ENCODE assay signal across 19 mouse cellular contexts in genomic region chr12:26972495-26973113, GRCm38 (mm10).
A peak's percentile ranks its signal among the peaks of the same experiment; 100 is the strongest.
DNase-seq lines count a peak whose midpoint lies in the region; ATAC-seq and TF ChIP-seq lines count a peak whose summit lies in the region.
"Had no signal": no experiment of that assay in that cellular context is flagged by ENCODE, and none has a peak within 500 bp of the region (broad histone marks: within the 10 kb centered on the region; RNA-seq: fewer than 3 reads in every experiment).

No protein-coding gene starts in this region.

- H3K4me2 ChIP-seq in kidney, embryonic 15.5 days, result no peak overlapping the region
- H3K4me2 ChIP-seq: forebrain, embryonic 15.5 days; heart, embryonic 11.5 days; hindbrain, embryonic 12.5 days; hindbrain, embryonic 15.5 days had no signal

- H3K9ac ChIP-seq in kidney, embryonic 15.5 days, result no peak overlapping the region
- H3K9ac ChIP-seq: forebrain, embryonic 15.5 days; hindbrain, embryonic 12.5 days; hindbrain, embryonic 15.5 days had no signal

- peak overlapping the region; percentile 68 for H3K27ac ChIP-seq in kidney, embryonic 15.5 days
- peak overlapping the region; percentile 58 for H3K27ac ChIP-seq in embryonic facial prominence, embryonic 10.5 days (replicated peaks)
- no peak overlapping the region for H3K27ac ChIP-seq in layer of hippocampus, adult 2 months
- H3K27ac ChIP-seq: forebrain, embryonic 15.5 days; hindbrain, embryonic 12.5 days; hindbrain, embryonic 15.5 days had no signal

- no peak for TF ChIP-seq CTCF in layer of hippocampus, adult 2 months (conservative IDR thresholded peaks at IDR 0.05)

- WGBS in kidney, embryonic 15.5 days, result 20% methylated on average over 4 of the region's 4 CpGs
- 47% methylated on average over 4 of the region's 4 CpGs for WGBS in embryonic facial prominence, embryonic 10.5 days

- H3K4me1 ChIP-seq in kidney, embryonic 15.5 days, result 0 out of 2 replicates have a peak, but pooled peaks cover 7% of the 10 kb centered on the region
- H3K4me1 ChIP-seq in embryonic facial prominence, embryonic 10.5 days, result peaks cover 38% of the 10 kb centered on the region
- H3K4me1 ChIP-seq: hindbrain, embryonic 12.5 days; hindbrain, embryonic 15.5 days had no signal

- H3K36me3 ChIP-seq in kidney, embryonic 15.5 days, result no peaks in the 10 kb centered on the region
- H3K36me3 ChIP-seq in embryonic facial prominence, embryonic 10.5 days (replicated peaks), result no peaks in the 10 kb centered on the region
- H3K36me3 ChIP-seq: forebrain, embryonic 15.5 days; hindbrain, embryonic 12.5 days; hindbrain, embryonic 15.5 days had no signal

- H3K9me3 ChIP-seq in kidney, embryonic 15.5 days (replicated peaks), result no peaks in the 10 kb centered on the region
- H3K9me3 ChIP-seq in embryonic facial prominence, embryonic 10.5 days, result no peaks in the 10 kb centered on the region
- H3K9me3 ChIP-seq: forebrain, embryonic 15.5 days; hindbrain, embryonic 12.5 days; hindbrain, embryonic 15.5 days had no signal

- peak; percentile 81 for ATAC-seq in kidney, embryonic 15.5 days (replicated peaks; ENCODE audit: low FRiP score)
- ATAC-seq: CD4-positive, CD25-positive, alpha-beta regulatory T cell, adult 4 months; forebrain, embryonic 15.5 days had no signal

- no peaks in the 10 kb centered on the region for H3K27me3 ChIP-seq in kidney, embryonic 15.5 days
- H3K27me3 ChIP-seq in embryonic facial prominence, embryonic 10.5 days (replicated peaks; ENCODE audit: low read depth, poor library complexity, severe bottlenecking), result no peaks in the 10 kb centered on the region
- H3K27me3 ChIP-seq: forebrain, embryonic 15.5 days; hindbrain, embryonic 12.5 days; hindbrain, embryonic 15.5 days had no signal

- DNase-seq in kidney, postnatal 25 days, result no peak
- peak; percentile 52 for DNase-seq in embryo, embryonic 10 days (ENCODE audit: low spot score)
- peak; percentile 31 for DNase-seq in embryo, embryonic 10.5 days (ENCODE audit: low spot score)
- DNase-seq in embryonic facial prominence, embryonic 10.5 days (ENCODE audit: low spot score), result peak; percentile 28
- DNase-seq in layer of hippocampus, adult 2 months (ENCODE audit: low spot score in 2 of 2), result no peak
- no peak for DNase-seq in layer of hippocampus, adult 9-10 months (ENCODE audit: low spot score)
- DNase-seq: adrenal gland, adult 2 months; adrenal gland, postnatal 14 days; cerebellum, adult 11 months; cerebellum, adult 2 months; cerebellum, adult 9-11 months; cerebellum, postnatal 25 days; gastrocnemius, postnatal 36 days had no signal

- H3K4me3 ChIP-seq in kidney, embryonic 15.5 days (replicated peaks), result no peak overlapping the region
- H3K4me3 ChIP-seq in embryonic facial prominence, embryonic 10.5 days, result no peak overlapping the region
- no peak overlapping the region for H3K4me3 ChIP-seq in layer of hippocampus, adult 2 months
- H3K4me3 ChIP-seq: forebrain, embryonic 15.5 days; hindbrain, embryonic 12.5 days; hindbrain, embryonic 15.5 days had no signal

Comparison
In these comparisons a context has a peak if more than half of its experiments do, and no peak if none do; other contexts are left out.
1. DNase-seq: peak in embryo, embryonic 10 days (single experiment), embryo, embryonic 10.5 days (single experiment) and embryonic facial prominence, embryonic 10.5 days (single experiment); none in kidney, postnatal 25 days (0 of 2), layer of hippocampus, adult 2 months (0 of 2) and layer of hippocampus, adult 9-10 months (single experiment).